Mouse (Mus musculus): ENCODE data around the gene Fam199x.

DNA sequence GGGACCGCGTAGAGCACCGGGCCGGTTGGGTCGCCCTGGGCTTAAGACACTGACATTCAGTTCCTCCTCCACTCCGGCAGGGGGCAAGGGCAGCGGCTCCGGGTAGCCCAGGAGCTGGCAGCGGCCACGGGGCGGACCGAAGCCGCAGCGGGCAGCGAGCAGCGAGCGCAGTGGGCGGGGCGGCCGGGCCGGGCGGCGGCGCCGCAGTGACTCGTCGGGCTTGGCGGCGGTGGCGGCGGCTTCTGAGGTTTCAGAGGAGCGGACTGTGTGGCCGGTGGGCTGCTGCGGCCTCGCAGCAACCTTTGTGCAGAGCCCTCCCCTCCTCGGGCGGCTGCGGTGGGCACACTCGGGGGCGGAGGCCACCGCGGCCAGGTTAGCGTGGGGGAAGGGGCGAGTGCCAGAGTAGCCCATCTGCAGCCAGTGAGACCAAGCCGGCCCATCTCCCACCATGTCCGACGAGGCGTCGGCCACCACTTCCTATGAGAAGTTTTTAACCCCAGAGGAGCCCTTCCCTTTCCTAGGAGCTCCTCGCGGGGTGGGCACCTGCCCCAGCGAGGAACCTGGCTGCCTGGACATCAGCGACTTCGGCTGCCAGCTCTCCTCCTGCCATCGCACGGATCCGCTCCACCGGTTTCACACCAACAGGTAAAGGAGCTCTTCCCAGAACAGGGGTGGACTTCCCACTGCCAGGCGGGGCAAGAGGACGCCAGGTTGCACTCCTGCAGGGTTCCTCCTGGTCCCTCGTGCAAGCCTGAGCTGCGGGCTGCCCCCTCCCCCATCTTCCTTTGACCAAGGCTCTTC lies at the start of gene Fam199x:
- TF ChIP-seq EP300 (IDR thresholded peaks at IDR 0.05; ENCODE audit: insufficient read depth, low read depth, low read length), result no peak
- TF ChIP-seq CTCF (IDR thresholded peaks at IDR 0.05; ENCODE audit: low read depth, low read length), result no peak

Measured in ES-Bruce4 (cell line).